Mouse (Mus musculus) CH12.LX (cell line): ENCODE results near the gene Pop5. TPM values are rescaled to one million over a fixed set of nuclear protein-coding genes. Genes with fewer than 3 reads are reported as not detected.

Experiments
- DNase-seq: peaks from one replicate; pipeline ENCODE4 v3.0.0-alpha.2; 2013; ENCODE audit errors: extremely low read depth
- H3K27ac ChIP-seq: 2 replicates; pipeline ENCODE4 v1.5.1; 2012; ENCODE audit warnings: low read depth, mild to moderate bottlenecking, control low read depth, moderate library complexity; ENCODE audit not compliant: insufficient read depth
- H3K27me3 ChIP-seq: replicated peaks from 2 replicates; pipeline ENCODE3; 2012; ENCODE audit warnings: inconsistent platforms
- H3K36me3 ChIP-seq, 2 experiments: replicated peaks in 1 of 2; 2 replicates each; pipeline versions ENCODE3 to v1.6.1; 2012; ENCODE audit warnings: inconsistent platforms in 1 of 2, low read length in 1 of 2, mild to moderate bottlenecking in 1 of 2, mixed read lengths in 1 of 2, moderate library complexity in 1 of 2; ENCODE audit not compliant: control insufficient read depth in 1 of 2, insufficient read depth in 1 of 2
- H3K4me1 ChIP-seq, 2 experiments: 2 replicates each; pipeline ENCODE4 v1.6.1; 2012; ENCODE audit warnings: inconsistent platforms in 1 of 2, moderate library complexity in 1 of 2; ENCODE audit not compliant: insufficient read depth in 2 of 2, control insufficient read depth in 1 of 2
- H3K4me2 ChIP-seq: 2 replicates; pipeline ENCODE4 v1.6.1; 2012; ENCODE audit warnings: low read depth, mild to moderate bottlenecking, control low read depth; ENCODE audit not compliant: poor library complexity, insufficient read depth, severe bottlenecking
- H3K4me3 ChIP-seq, 3 experiments: fragments of 150-350 bp in 1 of 3; sonication (generic) in 1 of 3; replicated peaks in 1 of 3; 2 replicates each; pipeline versions ENCODE3 to v1.5.1; 2011 to 2012; ENCODE audit warnings: low read depth in 2 of 3, low read length in 2 of 3, mild to moderate bottlenecking in 2 of 3, moderate library complexity in 2 of 3, control low read depth in 1 of 3, improper control_type of control experiment in 1 of 3, inconsistent platforms in 1 of 3, mixed read lengths in 1 of 3; ENCODE audit not compliant: poor library complexity in 1 of 3
- H3K79me2 ChIP-seq: replicated peaks from 2 replicates; pipeline ENCODE4 v1.6.1; 2012; ENCODE audit warnings: mild to moderate bottlenecking, moderate library complexity; ENCODE audit not compliant: control insufficient read depth, poor library complexity, insufficient read depth, severe bottlenecking; ENCODE audit errors: extremely low read depth
- H3K9ac ChIP-seq: 2 replicates; pipeline ENCODE4 v1.6.1; 2012; ENCODE audit warnings: low read depth, mild to moderate bottlenecking, control low read depth, moderate library complexity; ENCODE audit not compliant: insufficient read depth
- H3K9me3 ChIP-seq: replicated peaks from 2 replicates; pipeline ENCODE3; 2012; ENCODE audit warnings: low read length, inconsistent platforms, mixed read lengths
- CHD1 ChIP-seq: IDR thresholded peaks from 2 replicates; pipeline ENCODE4 v1.6.1; 2012; ENCODE audit warnings: low read depth, low read length, improper control_type of control experiment, inconsistent platforms
- E2F4 ChIP-seq: IDR thresholded peaks from 2 replicates; pipeline ENCODE4 v1.6.1; 2011; ENCODE audit warnings: low read depth, low read length, improper control_type of control experiment; ENCODE audit not compliant: insufficient replicate concordance
- ELF1 ChIP-seq: IDR thresholded peaks from 2 replicates; pipeline ENCODE4 v1.6.1; 2014; ENCODE audit warnings: low read depth, mild to moderate bottlenecking, inconsistent platforms, low read length, improper control_type of control experiment
- EP300 ChIP-seq: IDR thresholded peaks from 2 replicates; pipeline ENCODE4 v1.6.1; 2011; ENCODE audit warnings: low read length, improper control_type of control experiment
- ETS1 ChIP-seq: conservative IDR thresholded peaks from 2 replicates; pipeline ENCODE4 v1.6.1; 2012; ENCODE audit warnings: low read depth, mild to moderate bottlenecking, inconsistent platforms, low read length, improper control_type of control experiment, moderate library complexity
- IRF4 ChIP-seq: IDR thresholded peaks from 2 replicates; pipeline ENCODE4 v1.6.1; 2014; ENCODE audit warnings: low read depth, mild to moderate bottlenecking, inconsistent platforms, low read length, improper control_type of control experiment
- JUND ChIP-seq: conservative IDR thresholded peaks from 2 replicates; pipeline ENCODE4 v1.6.1; 2011; ENCODE audit warnings: low read depth, low read length, improper control_type of control experiment
- KAT2A ChIP-seq: IDR thresholded peaks from 2 replicates; pipeline ENCODE4 v1.6.1; 2012; ENCODE audit warnings: low read length, improper control_type of control experiment, inconsistent platforms; ENCODE audit not compliant: insufficient replicate concordance
- MAFK ChIP-seq: IDR thresholded peaks from 2 replicates; pipeline ENCODE4 v1.6.1; 2011; ENCODE audit warnings: low read length, improper control_type of control experiment; ENCODE audit not compliant: insufficient replicate concordance
- MAX ChIP-seq: IDR thresholded peaks from 2 replicates; pipeline ENCODE4 v1.6.1; 2011; ENCODE audit warnings: low read length, improper control_type of control experiment
- MAZ ChIP-seq: IDR thresholded peaks from 2 replicates; pipeline ENCODE4 v1.6.1; 2012; ENCODE audit warnings: low read depth, mild to moderate bottlenecking, inconsistent platforms, low read length, improper control_type of control experiment, moderate library complexity
- MEF2A ChIP-seq: IDR thresholded peaks from 2 replicates; pipeline ENCODE4 v1.6.1; 2014; ENCODE audit warnings: low read depth, mild to moderate bottlenecking, inconsistent platforms, low read length, improper control_type of control experiment, borderline replicate concordance
- MXI1 ChIP-seq: IDR thresholded peaks from 2 replicates; pipeline ENCODE4 v1.6.1; 2011; ENCODE audit warnings: mild to moderate bottlenecking, low read depth, low read length, improper control_type of control experiment
- NELFE ChIP-seq: IDR thresholded peaks from 2 replicates; pipeline ENCODE4 v1.6.1; 2011; ENCODE audit warnings: low read depth, low read length, improper control_type of control experiment
- PAX5 ChIP-seq: IDR thresholded peaks from 2 replicates; pipeline ENCODE4 v1.6.1; 2012; ENCODE audit warnings: low read length, inconsistent platforms, mixed read lengths
- POLR2A ChIP-seq: IDR thresholded peaks from 2 replicates; pipeline ENCODE4 v1.6.1; 2011; ENCODE audit warnings: low read depth, mild to moderate bottlenecking, improper control_type of control experiment, low read length
- POLR2AphosphoS2 ChIP-seq: IDR thresholded peaks from 2 replicates; pipeline ENCODE4 v1.6.1; 2011; ENCODE audit warnings: low read depth, low read length, improper control_type of control experiment
- SIN3A ChIP-seq: IDR thresholded peaks from 2 replicates; pipeline ENCODE4 v1.6.1; 2012; ENCODE audit warnings: low read length, improper control_type of control experiment, inconsistent platforms
- SMC3 ChIP-seq: IDR thresholded peaks from 2 replicates; pipeline ENCODE4 v1.6.1; 2011; ENCODE audit warnings: low read depth, low read length, improper control_type of control experiment
- TCF12 ChIP-seq: IDR thresholded peaks from 2 replicates; pipeline ENCODE4 v1.6.1; 2014; ENCODE audit warnings: low read depth, mild to moderate bottlenecking, inconsistent platforms, low read length, improper control_type of control experiment
- UBTF ChIP-seq: IDR thresholded peaks from 2 replicates; pipeline ENCODE4 v1.6.1; 2012; ENCODE audit warnings: low read depth, mild to moderate bottlenecking, inconsistent platforms, low read length, improper control_type of control experiment, moderate library complexity
- USF2 ChIP-seq: conservative IDR thresholded peaks from 2 replicates; pipeline ENCODE4 v1.6.1; 2011; ENCODE audit warnings: low read depth, low read length, improper control_type of control experiment
- ZKSCAN1 ChIP-seq: IDR thresholded peaks from 2 replicates; pipeline ENCODE4 v1.6.1; 2012; ENCODE audit warnings: low read depth, inconsistent platforms, low read length, improper control_type of control experiment, borderline replicate concordance
- ZMIZ1 ChIP-seq: IDR thresholded peaks from 2 replicates; pipeline ENCODE4 v1.6.1; 2012; ENCODE audit warnings: low read depth, mild to moderate bottlenecking, inconsistent platforms, low read length, improper control_type of control experiment
- ZNF384 ChIP-seq: IDR thresholded peaks from 2 replicates; pipeline ENCODE4 v1.6.1; 2012; ENCODE audit warnings: low read depth, low read length, improper control_type of control experiment, inconsistent platforms
- dilution Hi-C: fragments of 300-500 bp; cut with MboI; formaldehyde crosslinking; loops from 2 replicates; pipeline ENCODE4 v1.14.3; 2020; ENCODE audit warnings: low sequenced_read_pairs; ENCODE audit not compliant: extremely low pct_unique_long_range_greater_than_20kb, extremely low pct_ligation_motif_present
- in situ Hi-C: fragments of 300-500 bp; cut with MboI; formaldehyde crosslinking; loops from 3 replicates; pipeline ENCODE4 v1.14.3; 2019; ENCODE audit warnings: low sequenced_read_pairs, low pct_ligation_motif_present, low pct_unique_long_range_greater_than_20kb, mixed read lengths
- polyA plus RNA-seq: library from polyadenylated mRNA; unstranded; fragments of >175 nt; gene quantifications from 2 replicates; pipeline ENCODE4 v1.2.1, GENCODE M21; 2012; ENCODE audit warnings: low read depth; ENCODE audit not compliant: insufficient read length
- total RNA-seq, 2 experiments: library from RNA; depleted of rRNA; stranded (reverse); fragments of 300-350 nt in 1 of 2; fragments of >200 nt in 1 of 2; gene quantifications; 2 replicates each; pipeline ENCODE4 v1.2.3; 2012 to 2014

The Pop5 gene
- total and polyA plus RNA-seq, 3 experiments = 127 to 236 (median 156) TPM

DNA sequence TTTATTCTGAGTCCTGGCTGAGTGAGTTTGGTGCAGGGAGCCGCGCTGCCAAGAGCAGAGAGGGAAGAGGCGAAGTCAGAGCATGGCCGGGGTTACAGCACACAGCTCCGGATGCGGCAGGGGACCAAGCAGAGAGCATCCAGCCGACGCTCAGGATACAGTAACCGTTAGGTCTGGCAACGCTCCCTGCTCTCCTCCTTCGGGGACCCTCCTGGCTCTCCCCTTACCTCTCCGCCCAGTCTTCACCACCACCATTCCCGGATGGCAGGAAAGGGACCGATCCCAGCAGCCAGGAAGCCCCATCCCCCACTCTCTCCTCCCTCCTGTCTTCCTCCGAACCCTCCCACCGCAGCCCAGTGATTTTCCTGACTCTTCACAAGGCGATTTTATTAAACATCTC is 20.8 kb upstream of the Pop5 start:
- peaks cover 7% of the 10 kb centered on the region for H3K9me3 ChIP-seq
- peaks cover 3% of the 10 kb centered on the region for H3K27me3 ChIP-seq
- no peaks in the 10 kb centered on the region for H3K36me3 ChIP-seq
- dilution Hi-C loops = no loop called here
- TF ChIP-seq TCF12 = no peak
- TF ChIP-seq ZMIZ1 = no peak
- TF ChIP-seq PAX5 = no peak
- TF ChIP-seq POLR2A = no peak
- no peak for TF ChIP-seq JUND
- TF ChIP-seq MXI1 = no peak
- TF ChIP-seq SIN3A = no peak
- no peak for TF ChIP-seq ZKSCAN1
- TF ChIP-seq CHD1 = no peak
- no peaks in the 10 kb centered on the region for H3K79me2 ChIP-seq
- in situ Hi-C loops = no loop called here
- no peak overlapping the region for H3K4me2 ChIP-seq
- no peak overlapping the region for H3K4me3 ChIP-seq
- H3K27ac ChIP-seq = no peak overlapping the region
- H3K9ac ChIP-seq = no peak overlapping the region
- H3K4me1 ChIP-seq = 0 out of 4 replicates have a peak, but pooled peaks cover 0 to 2% of the 10 kb centered on the region in 2 experiments
- DNase-seq = no peak

DNA sequence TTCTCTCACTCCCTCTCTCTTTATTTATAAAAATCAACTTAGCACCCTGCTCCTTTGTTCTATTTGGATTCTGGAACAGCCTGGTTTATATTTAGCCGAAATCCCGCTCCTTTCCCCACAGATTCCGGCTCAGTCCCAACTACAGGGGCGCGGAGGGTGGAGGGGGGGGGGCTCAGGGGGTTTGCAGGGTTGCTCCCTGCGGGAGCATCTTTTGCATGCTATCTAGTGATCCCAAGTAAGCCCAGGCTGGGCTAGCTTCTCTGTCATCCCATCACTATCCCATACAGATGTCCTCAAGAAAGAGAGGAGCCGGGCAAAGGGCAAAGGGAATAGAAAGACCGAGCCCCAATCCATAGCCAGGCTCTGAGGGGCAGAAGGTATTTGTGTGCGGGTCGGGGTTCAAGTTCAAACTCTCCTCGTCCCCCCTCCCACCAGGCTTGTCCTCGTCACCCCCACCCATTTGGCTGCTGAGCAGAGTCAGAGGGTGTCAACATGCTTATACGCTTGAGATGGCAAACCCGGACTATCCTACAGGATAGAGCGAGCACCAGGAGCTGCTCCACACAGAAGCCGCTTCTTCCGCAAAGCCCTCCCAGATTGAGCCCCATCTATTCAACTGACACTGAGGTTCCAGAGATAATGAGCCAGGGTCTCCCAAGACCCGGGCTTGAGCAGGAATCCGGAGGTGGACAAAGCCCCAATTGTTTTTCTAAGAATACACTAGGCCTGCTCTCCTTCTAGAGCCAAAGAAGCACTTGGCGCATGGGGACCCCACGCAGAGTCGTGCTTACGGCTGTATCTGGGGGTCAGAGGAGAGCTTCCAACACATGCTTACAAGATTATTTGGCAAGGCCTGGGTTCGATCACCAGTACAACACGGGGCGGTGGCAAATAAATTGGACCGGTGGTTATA is 20.1 kb upstream of the Pop5 start:
- Histone ChIP-seq H3K4me3 (no peak overlapping the region), H3K36me3 (no peaks in the 10 kb centered on the region), H3K4me2 (no peak overlapping the region), H3K9me3 (peaks cover 7% of the 10 kb centered on the region), H3K27me3 (peaks cover 3% of the 10 kb centered on the region), H3K27ac (no peak overlapping the region), H3K79me2 (no peaks in the 10 kb centered on the region), H3K9ac (no peak overlapping the region), H3K4me1 (0 out of 4 replicates have a peak, but pooled peaks cover 0 to 2% of the 10 kb centered on the region in 2 experiments)
- dilution Hi-C loops = no loop called here
- TF ChIP-seq TCF12 = no peak
- TF ChIP-seq ZNF384 = no peak
- TF ChIP-seq MEF2A = no peak
- TF ChIP-seq EP300 = no peak
- no peak for TF ChIP-seq MAFK
- TF ChIP-seq IRF4 = no peak
- no peak for TF ChIP-seq MAX
- no peak for TF ChIP-seq ELF1
- TF ChIP-seq ZKSCAN1 = no peak
- no peak for TF ChIP-seq SMC3
- no peak for TF ChIP-seq POLR2AphosphoS2
- no peak for TF ChIP-seq MAZ
- no peak for TF ChIP-seq UBTF
- TF ChIP-seq USF2 = no peak
- TF ChIP-seq KAT2A = no peak
- TF ChIP-seq NELFE = no peak
- TF ChIP-seq ZMIZ1 = no peak
- no peak for TF ChIP-seq E2F4
- no peak for TF ChIP-seq ETS1
- no peak for DNase-seq
- in situ Hi-C loops = no loop called here
